Mouse (Mus musculus) intestine, embryonic 14.5 days (tissue): Measurements from ENCODE around the gene Smarca2. TPM values are rescaled to one million over a fixed set of nuclear protein-coding genes. Genes with fewer than 3 reads are reported as not detected.

ENCODE experiments used
- ATAC-seq: fragments of 200-750 bp; cut with Nextera tagmentation; replicated peaks from 2 replicates; pipeline ENCODE4 v1.8.0; 2017; ENCODE audit warnings: low read depth, moderate number of reproducible peaks, moderate TSS enrichment, moderate library complexity; ENCODE audit not compliant: low FRiP score, low TSS enrichment
- DNase-seq: peaks from one replicate; pipeline ENCODE4 v3.0.0-alpha.2; 2018; ENCODE audit warnings: low spot score
- H3K27ac ChIP-seq: fragments of 300-500 bp; sonication (generic); 2 replicates; pipeline ENCODE4 v1.5.1; 2014; ENCODE audit warnings: low read depth, mild to moderate bottlenecking, control low read depth
- H3K27me3 ChIP-seq: fragments of 300-500 bp; sonication (generic); replicated peaks from 2 replicates; pipeline ENCODE4 v1.6.1; 2014; ENCODE audit warnings: low read length, control low read depth; ENCODE audit not compliant: control insufficient read depth, insufficient read depth
- H3K36me3 ChIP-seq: fragments of 300-500 bp; sonication (generic); 2 replicates; pipeline ENCODE4 v1.6.1; 2014; ENCODE audit warnings: low read length, control low read depth; ENCODE audit not compliant: control insufficient read depth, insufficient read depth
- H3K4me1 ChIP-seq: fragments of 300-500 bp; sonication (generic); replicated peaks from 2 replicates; pipeline ENCODE4 v1.6.1; 2014; ENCODE audit warnings: low read length, control low read depth, mixed read lengths; ENCODE audit not compliant: control insufficient read depth, insufficient read depth
- H3K4me2 ChIP-seq: fragments of 300-500 bp; sonication (generic); 2 replicates; pipeline ENCODE4 v1.6.1; 2014; ENCODE audit warnings: low read length
- H3K4me3 ChIP-seq: fragments of 300-500 bp; sonication (generic); 2 replicates; pipeline ENCODE4 v1.5.1; 2014; ENCODE audit warnings: low read depth, low read length, control low read depth, mixed read lengths
- H3K9ac ChIP-seq: fragments of 300-500 bp; sonication (generic); 2 replicates; pipeline ENCODE4 v1.6.1; 2014; ENCODE audit warnings: mild to moderate bottlenecking, low read length
- H3K9me3 ChIP-seq: fragments of 300-500 bp; sonication (generic); 2 replicates; pipeline ENCODE4 v1.6.1; 2016; ENCODE audit warnings: low read length, control low read depth; ENCODE audit not compliant: control insufficient read depth
- WGBS: fragments of 180-500 bp; shearing (Covaris S2); extraction: QIAGEN DNeasy Blood & Tissue Kit; methylation state at CpG from one replicate; pipeline ENCODE4 v1.1.7; 2014; 5-methylcytosine and 5-hydroxymethylcytosine counted together
- polyA plus RNA-seq: library from polyadenylated mRNA; unstranded; fragments of >200 nt; fragmentation: Nextera tagmentation; extraction: Ambion mirVana; gene quantifications from 2 replicates; pipeline ENCODE4 v1.2.1, GENCODE M21; 2014

Gene Smarca2
- polyA plus RNA-seq, 1 experiment from 2014 or later = 47.0 TPM

DNA sequence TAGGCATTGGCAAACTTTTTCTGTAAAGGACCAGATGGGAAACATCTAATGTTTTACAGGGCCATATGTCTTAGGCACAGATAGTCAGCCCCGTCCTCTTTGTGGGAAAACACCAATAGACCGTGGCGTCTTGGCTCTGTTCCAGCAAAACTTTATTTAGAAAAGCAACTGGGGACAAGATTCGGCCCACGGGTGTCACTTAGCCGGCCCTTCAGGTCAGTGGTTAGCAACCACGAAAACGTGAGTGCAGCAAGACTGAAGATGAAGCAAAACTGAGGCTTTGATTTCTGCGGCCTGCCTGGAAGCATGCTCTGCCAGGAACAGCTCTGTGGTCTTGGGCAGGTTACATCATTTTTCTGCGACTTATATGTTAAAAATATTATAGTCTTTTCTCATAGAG, 36.4 kb downstream of the Smarca2 start:
- Histone ChIP-seq H3K36me3 (0 out of 2 replicates have a peak, but pooled peaks cover 11% of the 10 kb centered on the region), H3K4me3 (no peak overlapping the region), H3K9ac (no peak overlapping the region), H3K9me3 (no peaks in the 10 kb centered on the region), H3K4me1 (no peaks in the 10 kb centered on the region), H3K27ac (no peak overlapping the region), H3K27me3 (no peaks in the 10 kb centered on the region), H3K4me2 (no peak overlapping the region)
- ATAC-seq (no peak), DNase-seq (no peak)
- WGBS = 76% methylated on average over 10 of the region's 10 CpGs

DNA sequence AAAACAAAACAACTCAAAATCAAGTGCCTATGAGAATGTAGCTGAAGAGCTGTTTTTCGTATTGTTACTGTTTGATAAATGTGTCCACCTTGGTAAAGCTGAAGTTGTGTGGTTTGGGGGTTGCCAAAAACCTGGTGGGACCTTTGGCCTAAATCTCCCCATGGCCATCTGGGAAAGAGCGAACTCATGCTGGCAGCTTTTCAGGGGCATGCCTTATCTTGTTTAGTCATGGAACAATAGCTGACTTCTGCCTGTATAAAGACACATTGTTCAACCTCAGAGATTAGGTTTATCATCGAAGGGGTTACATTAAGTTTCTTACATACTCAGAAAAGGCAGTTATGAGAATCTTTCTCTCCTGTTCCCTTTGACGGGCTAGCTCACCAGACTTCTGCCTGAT, 38.2 kb downstream of the Smarca2 start:
- DNase-seq (no peak), ATAC-seq (no peak)
- 80% methylated on average over 4 of the region's 4 CpGs for WGBS
- H3K9ac ChIP-seq = no peak overlapping the region
- H3K9me3 ChIP-seq = no peaks in the 10 kb centered on the region
- no peak overlapping the region for H3K4me3 ChIP-seq
- no peaks in the 10 kb centered on the region for H3K27me3 ChIP-seq
- H3K27ac ChIP-seq = no peak overlapping the region
- 0 out of 2 replicates have a peak, but pooled peaks cover 11% of the 10 kb centered on the region for H3K36me3 ChIP-seq
- no peak overlapping the region for H3K4me2 ChIP-seq
- no peaks in the 10 kb centered on the region for H3K4me1 ChIP-seq

DNA sequence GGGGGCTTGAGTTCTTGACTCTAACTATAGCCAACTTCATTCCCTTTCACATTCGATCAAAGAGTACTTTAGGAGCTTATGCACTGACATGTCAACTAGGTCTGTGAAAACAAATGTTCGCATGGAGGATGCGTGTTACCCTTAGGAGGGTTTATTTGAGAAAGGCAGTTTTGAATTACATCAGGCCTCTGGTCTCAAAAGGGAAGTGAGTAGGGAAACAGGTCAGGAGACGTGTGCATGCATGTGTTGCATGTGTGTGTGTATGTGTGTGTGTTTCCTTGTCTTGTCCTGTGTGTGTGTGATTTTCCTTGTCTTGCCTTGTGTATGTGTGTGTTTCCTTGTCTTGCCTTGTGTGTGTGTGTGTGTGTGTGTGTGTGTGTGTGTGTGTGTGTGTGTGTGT, 39.1 kb downstream of the Smarca2 start:
- H3K27ac ChIP-seq = no peak overlapping the region
- 0 out of 2 replicates have a peak, but pooled peaks cover 11% of the 10 kb centered on the region for H3K36me3 ChIP-seq
- 77% methylated on average over 4 of the region's 4 CpGs for WGBS
- H3K4me2 ChIP-seq = no peak overlapping the region
- no peak for ATAC-seq
- no peak for DNase-seq
- H3K4me3 ChIP-seq = no peak overlapping the region
- no peak overlapping the region for H3K9ac ChIP-seq
- no peaks in the 10 kb centered on the region for H3K4me1 ChIP-seq
- no peaks in the 10 kb centered on the region for H3K27me3 ChIP-seq
- no peaks in the 10 kb centered on the region for H3K9me3 ChIP-seq

DNA sequence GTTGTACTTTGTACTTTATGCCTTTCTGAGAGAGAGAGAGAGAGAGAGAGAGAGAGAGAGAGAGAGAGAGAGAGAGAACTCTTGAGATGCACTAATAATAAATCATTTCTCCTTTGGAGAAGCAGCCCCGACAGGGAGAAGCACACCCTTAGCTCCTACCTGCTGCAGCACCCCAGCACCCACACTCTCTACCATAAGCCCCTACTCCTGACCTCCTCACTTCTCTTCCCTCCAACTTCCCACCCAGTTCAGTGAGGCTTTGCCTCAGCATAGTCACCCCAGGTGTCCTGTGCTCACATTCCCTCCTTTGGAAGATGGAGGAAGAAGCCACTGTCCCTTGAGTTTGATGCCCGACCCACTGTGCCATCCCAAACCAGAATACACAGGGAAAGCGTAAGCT, 40.2 kb downstream of the Smarca2 start:
- WGBS = 78% methylated on average over 3 of the region's 3 CpGs

DNA sequence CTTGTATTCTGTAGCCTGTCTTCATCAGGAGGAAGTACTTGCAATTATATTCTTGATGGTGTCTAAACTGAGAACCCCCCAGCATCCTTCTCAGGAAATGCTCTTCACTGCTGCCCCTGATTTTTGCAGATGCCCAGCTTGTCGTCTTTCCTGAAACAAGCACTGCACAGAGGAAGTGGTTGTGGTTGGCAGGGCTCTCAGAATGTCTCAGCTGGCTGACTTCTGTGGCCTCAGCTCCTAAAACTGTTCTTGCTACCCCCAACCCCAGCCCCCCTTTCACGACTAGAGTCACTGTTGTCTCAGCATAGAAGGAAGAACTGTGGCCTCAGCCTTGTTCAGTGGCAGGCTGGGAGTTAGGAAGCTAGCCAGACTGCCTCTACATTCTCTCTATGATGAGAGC, 41.3 kb downstream of the Smarca2 start:
- no peaks in the 10 kb centered on the region for H3K27me3 ChIP-seq
- no peak overlapping the region for H3K4me3 ChIP-seq
- H3K9me3 ChIP-seq = no peaks in the 10 kb centered on the region
- ATAC-seq = no peak
- no peak overlapping the region for H3K27ac ChIP-seq
- no peak overlapping the region for H3K4me2 ChIP-seq
- WGBS = 48% methylated on average over 2 of the region's 2 CpGs
- no peak for DNase-seq
- H3K36me3 ChIP-seq = 0 out of 2 replicates have a peak, but pooled peaks cover 5% of the 10 kb centered on the region
- no peak overlapping the region for H3K9ac ChIP-seq
- no peaks in the 10 kb centered on the region for H3K4me1 ChIP-seq

More for the DNA sequence above, 40.2 kb downstream of the Smarca2 start:
- Histone ChIP-seq H3K4me3 (no peak overlapping the region), H3K9me3 (no peaks in the 10 kb centered on the region), H3K27me3 (no peaks in the 10 kb centered on the region), H3K4me2 (no peak overlapping the region), H3K4me1 (no peaks in the 10 kb centered on the region), H3K36me3 (0 out of 2 replicates have a peak, but pooled peaks cover 12% of the 10 kb centered on the region), H3K27ac (no peak overlapping the region), H3K9ac (no peak overlapping the region)
- DNase-seq = no peak
- ATAC-seq = no peak

DNA sequence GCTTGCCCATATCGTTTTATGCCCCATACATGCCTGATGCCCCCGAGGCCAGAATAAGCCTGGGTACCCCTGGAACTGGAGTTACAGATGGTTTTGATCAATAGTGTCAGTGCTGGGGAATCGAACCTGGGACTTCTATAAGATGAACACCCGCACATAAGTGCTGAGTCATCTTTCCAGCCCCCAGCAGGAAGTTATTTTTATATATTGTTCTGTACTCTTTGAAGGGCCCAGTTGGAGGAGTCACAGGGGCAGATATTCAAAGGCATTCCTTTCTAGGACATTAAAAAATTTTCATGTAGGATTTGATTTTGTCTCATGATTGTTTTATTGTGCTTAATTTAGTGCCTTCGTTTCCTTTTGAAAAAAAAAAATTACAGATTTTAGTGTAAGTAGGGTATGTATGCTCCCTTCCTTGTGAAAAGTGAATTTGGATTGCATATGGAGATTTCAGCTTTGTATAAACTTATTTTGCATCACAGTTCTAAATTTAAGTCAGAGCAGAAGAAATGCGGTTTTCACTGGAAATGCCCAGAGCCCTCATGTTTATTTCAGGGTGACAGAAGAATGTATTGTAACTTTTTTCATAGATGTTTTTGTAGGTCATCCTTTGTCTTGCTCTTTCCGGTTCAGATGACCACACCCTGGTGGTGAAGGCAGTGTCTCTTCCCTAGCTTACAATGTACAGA, 45.9 kb downstream of the Smarca2 start:
- Histone ChIP-seq H3K9ac (no peak overlapping the region), H3K4me3 (no peak overlapping the region), H3K4me2 (no peak overlapping the region), H3K9me3 (no peaks in the 10 kb centered on the region), H3K4me1 (no peaks in the 10 kb centered on the region), H3K36me3 (peaks cover 15% of the 10 kb centered on the region; the same call in 1 of the 2 replicates), H3K27ac (no peak overlapping the region), H3K27me3 (no peaks in the 10 kb centered on the region)
- DNase-seq (no peak), ATAC-seq (no peak)
- 89% methylated on average over 7 of the region's 7 CpGs for WGBS

DNA sequence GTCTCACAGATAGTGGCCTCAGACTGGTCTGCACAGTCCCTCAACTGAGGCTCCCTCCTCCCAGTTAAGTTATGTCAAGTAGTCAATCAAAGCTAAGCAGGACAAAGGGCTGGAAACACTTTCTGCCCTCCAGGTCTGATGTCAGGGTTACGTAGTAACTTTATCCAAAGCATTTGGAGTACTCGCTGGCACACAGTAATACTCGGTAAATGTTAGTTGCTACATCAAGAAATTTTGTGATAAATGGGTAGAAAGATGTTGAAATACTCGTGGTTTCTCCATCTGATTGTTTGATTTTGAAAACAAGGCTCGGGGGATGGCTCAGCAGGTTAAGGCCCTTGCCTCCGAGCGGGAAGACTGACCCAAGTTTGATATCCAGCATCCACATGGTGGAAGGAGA, 53.5 kb downstream of the Smarca2 start:
- H3K9me3 ChIP-seq = no peaks in the 10 kb centered on the region
- ATAC-seq (no peak), DNase-seq (no peak)
- H3K4me3 ChIP-seq = no peak overlapping the region
- H3K4me2 ChIP-seq = no peak overlapping the region
- H3K27ac ChIP-seq = no peak overlapping the region
- no peak overlapping the region for H3K9ac ChIP-seq
- WGBS = 89% methylated on average over 7 of the region's 7 CpGs
- no peaks in the 10 kb centered on the region for H3K27me3 ChIP-seq
- peaks cover 8% of the 10 kb centered on the region; the same call in 1 of the 2 replicates for H3K36me3 ChIP-seq
- no peaks in the 10 kb centered on the region for H3K4me1 ChIP-seq

DNA sequence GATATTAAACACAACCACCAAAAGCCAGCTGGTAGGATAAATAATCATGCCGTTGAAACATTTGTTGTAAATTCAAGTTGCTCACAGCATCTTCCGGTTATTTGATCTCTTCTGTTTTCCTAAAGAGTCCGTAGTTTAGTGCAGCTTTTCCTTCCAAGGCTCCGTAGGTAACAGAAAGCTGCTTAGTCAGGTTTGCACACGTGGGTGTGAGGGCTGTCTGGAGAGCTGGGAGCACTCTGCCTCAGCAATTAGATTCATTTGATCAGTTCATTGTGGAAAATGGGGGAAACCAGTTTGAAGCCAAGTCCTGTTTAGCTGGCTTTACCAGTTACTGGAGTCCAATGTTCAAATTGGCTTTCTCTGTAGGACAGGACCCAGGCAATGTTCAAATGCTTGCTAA, 55.1 kb downstream of the Smarca2 start:
- WGBS = 77% methylated on average over 5 of the region's 5 CpGs
- H3K27me3 ChIP-seq = no peaks in the 10 kb centered on the region
- ATAC-seq (no peak), DNase-seq (no peak)
- peaks cover 3% of the 10 kb centered on the region; the same call in 1 of the 2 replicates for H3K36me3 ChIP-seq
- H3K27ac ChIP-seq = no peak overlapping the region
- no peaks in the 10 kb centered on the region for H3K9me3 ChIP-seq
- H3K4me3 ChIP-seq = no peak overlapping the region
- no peak overlapping the region for H3K9ac ChIP-seq
- no peak overlapping the region for H3K4me2 ChIP-seq
- no peaks in the 10 kb centered on the region for H3K4me1 ChIP-seq

DNA sequence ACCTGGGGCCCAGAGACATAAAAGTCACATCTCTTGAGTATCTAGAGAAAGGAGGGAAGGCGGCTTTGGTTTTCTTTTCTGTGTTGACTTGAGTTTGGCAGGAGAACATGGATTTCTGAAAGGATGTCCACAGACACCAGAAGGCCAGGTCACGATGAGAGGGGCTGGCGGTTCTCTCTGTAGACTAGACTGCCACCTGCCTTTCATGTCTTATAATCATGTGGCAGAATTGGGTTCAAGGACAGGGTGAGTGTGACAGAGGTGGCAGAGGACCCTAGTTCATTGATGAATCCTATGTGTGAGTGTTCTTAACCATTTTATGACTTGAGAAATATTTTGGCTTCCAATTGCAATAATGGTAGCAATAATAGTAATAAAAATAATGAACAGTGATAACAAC, 56.3 kb downstream of the Smarca2 start:
- Histone ChIP-seq H3K27me3 (no peaks in the 10 kb centered on the region), H3K9me3 (no peaks in the 10 kb centered on the region), H3K4me2 (no peak overlapping the region), H3K27ac (no peak overlapping the region), H3K4me3 (no peak overlapping the region), H3K9ac (no peak overlapping the region), H3K4me1 (no peaks in the 10 kb centered on the region), H3K36me3 (no peaks in the 10 kb centered on the region)
- DNase-seq (no peak), ATAC-seq (no peak)
- 90% methylated on average over 3 of the region's 3 CpGs for WGBS
